Mouse (Mus musculus) retina, embryonic 14.5 days (tissue): ENCODE measurements at regions not wholly inside any gene's neighbourhood (a gene's known extent, or its start where the extent isn't known, plus 50 kb on each side); places are given as distances from the start of the nearest gene placed in this dataset.

Experiments used
- DNase-seq: peaks from one replicate; pipeline ENCODE4 v3.0.0-alpha.2; 2015; ENCODE audit warnings: low spot score

DNA sequence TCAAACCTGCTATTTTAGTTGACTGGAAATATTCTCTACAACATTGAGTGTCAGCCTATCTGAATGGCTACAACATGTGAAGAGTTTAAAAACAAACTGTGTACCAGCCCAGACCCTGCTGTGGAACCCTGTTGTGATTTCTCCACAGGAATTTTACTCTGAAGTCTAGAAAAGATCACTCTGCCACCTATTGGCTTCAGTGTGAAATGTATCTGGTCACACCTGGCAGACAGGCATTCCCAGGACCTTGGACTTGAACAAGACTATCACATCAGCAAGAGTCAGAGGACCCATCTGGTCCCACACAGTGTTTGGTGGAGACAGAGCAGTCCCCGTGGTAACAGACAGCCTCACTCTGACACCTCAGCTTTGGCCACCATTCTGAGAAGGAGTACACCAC lies 311.3 kb upstream of the Runx1 start:
- no peak for DNase-seq

- no peak for DNase-seq
Observed at GRCm38 (mm10) chr16:93131404-93131803, 305.5 kb upstream of the Runx1 start.

DNA sequence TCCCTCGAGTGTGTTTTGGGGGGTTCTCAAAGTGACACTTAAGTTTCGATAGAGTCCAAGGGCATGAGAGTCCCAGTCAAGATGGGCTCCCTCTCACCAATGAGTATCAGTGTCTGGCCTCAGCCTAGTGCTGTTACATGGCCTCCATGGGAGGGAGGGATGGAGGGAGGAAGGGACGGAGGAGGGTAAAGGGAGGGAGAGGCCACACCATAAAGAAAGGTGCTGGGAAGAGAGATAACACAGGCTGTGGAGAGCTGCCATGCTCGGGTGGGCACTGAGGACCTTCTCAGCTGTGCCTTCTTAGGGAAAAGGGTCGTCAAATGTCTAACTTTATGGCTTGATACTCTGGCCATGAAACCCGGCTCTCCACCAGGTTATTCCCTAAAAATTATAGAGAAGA lies 304.7 kb upstream of the Runx1 start:
- DNase-seq, result no peak

GRCm38 (mm10) chr16:93123707-93124106 lies 297.8 kb upstream of the Runx1 start:
- no peak for DNase-seq

DNA sequence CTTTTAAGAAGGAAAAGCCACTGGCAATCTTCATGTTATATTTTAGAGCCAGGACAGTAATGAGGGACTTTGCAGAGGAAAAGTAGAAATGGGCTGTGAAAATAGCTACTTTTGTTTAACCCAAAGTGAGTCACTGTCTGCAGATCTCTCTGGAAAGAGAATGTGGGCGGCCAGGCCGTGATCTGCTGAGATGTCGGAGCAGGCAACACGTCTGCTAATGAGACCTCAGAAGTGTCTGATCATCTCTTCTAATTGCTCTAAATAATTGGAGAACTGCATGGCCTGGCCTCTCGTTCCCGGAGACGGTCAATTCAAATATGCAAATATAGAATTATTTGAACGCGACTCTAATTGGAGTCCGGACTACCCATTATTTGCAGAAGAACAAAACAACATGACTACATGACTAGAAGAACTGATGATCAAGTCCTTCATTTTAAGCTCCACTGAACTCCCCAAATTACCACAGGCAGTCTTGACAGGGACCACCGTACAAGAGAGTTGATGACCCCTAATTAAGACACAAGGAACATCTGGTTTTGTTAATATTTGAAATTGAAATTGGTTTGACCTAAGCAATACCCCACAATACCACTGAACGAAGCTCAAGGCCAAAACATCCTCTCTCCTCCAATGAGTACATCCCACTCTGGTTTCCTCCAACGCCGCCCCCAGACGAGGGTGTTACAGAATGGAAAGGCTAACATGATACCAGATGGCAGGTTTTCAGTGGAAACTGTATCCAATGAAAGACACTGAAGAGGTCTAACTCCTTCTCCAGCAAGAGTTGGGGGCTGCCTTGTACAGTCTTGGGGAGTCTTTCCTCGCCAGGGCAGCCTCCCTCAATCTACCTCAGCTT lies 290.4 kb upstream of the Runx1 start:
- peak; percentile 81 for DNase-seq

- DNase-seq, result no peak
Observed at GRCm38 (mm10) chr16:93110912-93111311, 285.0 kb upstream of the Runx1 start.

GRCm38 (mm10) chr16:93110451-93110850 lies 284.5 kb upstream of the Runx1 start:
- no peak for DNase-seq

GRCm38 (mm10) chr16:93109683-93110407 lies 283.9 kb upstream of the Runx1 start:
- DNase-seq, result no peak

DNA sequence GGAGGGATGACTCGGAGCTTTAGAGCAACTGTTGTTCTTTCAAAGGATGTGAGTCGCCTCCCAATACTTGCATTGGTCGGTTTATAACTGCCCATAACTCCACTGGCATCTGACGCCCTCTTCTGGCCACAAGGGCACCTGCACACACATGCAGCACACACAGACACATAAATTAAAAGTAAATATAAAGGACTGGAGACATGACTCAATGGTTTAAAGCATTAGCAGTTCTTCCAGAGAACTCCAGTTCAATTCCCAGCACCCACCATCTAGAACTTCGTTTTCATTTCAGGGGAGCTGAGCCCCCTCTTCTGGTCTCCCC lies 281.5 kb upstream of the Runx1 start:
- DNase-seq, result no peak

GRCm38 (mm10) chr16:93106811-93107523 lies 281.0 kb upstream of the Runx1 start:
- DNase-seq, result no peak

DNA sequence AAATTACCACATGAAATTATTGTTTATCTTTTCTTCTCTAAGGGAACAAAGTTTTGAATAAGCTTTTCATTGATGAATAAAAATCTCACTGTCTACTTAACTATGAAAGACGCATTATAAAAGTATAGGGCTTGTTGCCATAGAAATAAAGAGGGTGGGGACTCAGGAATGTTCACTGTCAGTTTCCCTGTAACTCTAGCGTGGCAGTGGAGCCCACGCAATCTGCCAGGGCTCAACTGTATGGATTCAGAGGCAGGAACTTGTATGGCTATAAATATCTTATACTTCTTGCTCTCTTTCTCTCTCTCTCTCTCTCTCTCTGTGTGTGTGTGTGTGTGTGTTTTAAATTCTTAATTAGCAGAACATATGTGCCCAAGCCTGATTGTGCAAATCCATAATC lies 276.2 kb upstream of the Runx1 start:
- DNase-seq, result no peak

DNA sequence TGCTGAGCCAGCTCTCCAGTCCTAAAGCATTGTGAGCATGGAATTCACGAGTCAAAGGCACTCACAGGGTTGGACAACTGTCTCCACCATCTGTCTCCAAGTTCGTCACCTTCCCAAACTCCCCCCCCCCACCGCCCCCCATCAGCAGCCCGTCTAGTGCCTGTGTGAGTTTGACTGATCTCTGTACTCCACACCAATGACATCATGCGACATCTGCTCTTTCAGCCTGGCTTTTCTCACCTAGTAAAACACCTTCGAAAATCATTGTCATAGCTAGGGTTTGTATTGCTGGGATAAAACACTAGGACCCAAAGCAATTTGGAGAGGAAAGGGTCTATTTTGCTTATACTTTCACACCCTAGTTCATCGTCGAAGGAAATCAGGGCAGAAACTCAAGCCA lies 272.1 kb upstream of the Runx1 start:
- no peak for DNase-seq

DNA sequence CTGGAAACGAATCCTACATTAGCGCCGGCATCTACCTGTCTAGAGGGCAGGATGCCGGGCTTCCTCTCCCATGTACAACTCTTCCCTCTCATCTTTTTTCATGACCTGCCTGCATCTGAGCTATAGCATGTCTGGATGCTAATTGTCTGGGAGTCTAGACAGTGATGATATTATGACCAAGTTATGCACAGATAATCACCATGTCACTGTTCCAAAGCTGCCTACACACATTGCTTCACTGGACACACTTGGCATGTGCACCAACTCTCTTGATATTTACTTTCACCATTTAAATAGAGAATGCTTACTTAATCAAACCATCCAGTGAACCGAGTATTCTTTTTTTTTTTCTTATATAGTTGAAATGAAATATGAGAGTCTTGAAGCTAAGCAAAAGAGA lies 270.2 kb upstream of the Runx1 start:
- no peak for DNase-seq

DNA sequence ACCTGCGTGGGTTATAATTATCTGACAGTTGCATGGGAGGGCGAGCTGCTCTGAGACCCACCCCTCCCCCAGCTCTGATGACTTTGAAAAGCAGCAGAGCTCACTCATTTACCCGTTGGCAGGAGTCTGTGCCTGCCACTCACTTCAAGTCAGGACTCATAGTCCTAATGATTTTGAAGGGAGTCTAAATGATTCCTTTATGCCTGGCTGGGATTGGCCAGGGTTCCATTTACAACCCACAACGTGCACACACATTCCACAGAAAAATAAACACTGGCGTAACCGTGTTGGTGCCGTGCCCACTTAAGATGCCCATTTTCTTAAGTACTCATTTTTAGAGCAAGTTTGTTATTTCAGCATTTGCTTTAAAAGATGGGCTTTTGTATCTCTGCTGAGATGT lies 266.8 kb upstream of the Runx1 start:
- no peak for DNase-seq

DNA sequence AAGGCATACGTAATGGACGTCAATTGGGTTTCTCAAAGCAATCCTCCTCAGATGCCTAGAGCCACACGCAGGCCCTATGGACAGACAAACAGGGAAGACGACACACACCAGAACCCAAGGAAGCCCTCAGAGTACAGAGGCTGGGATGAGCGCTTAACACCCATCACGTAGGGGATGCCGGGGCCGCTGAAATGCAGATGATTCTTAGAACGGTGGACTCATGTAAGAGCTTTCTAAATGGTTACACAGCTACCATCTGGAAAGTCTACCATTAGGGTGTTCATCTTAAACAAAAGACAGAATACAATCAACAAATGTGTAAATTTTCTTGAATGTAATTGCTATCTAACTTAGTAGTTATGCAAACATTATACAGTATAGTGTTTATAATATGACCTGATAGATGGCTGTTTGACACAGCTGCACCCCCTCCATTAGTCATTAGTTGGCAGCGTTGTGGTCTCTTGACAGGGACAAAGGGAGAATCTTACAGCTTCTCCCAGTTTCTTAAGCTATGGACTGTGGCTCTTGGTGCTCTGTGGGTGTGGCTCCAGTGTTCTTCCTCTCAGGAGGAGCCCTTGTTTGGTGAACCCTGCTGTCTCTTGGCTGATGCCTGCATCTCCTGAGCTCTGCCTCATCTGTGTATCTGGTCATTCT lies 259.4 kb upstream of the Runx1 start:
- DNase-seq, result no peak

DNA sequence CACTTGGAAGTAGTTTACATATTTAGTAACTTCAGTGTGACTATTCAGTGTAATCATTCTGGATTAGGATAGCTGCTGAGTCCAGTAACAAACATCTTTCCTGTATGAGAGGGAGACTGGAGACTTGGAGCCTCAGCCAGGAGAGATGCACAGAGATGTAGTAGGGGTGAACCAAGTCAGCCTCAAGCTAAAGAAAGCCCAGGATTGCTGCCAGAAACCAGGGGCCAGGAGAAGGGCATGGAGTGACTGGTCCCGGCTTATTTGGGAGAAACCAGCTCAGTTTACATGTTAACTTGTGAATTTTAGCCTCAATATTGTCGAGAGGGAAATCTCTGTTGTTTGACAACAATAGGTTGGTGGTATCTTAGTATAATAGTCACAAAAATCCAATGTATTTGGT lies 257.8 kb upstream of the Runx1 start:
- DNase-seq, result no peak

DNA sequence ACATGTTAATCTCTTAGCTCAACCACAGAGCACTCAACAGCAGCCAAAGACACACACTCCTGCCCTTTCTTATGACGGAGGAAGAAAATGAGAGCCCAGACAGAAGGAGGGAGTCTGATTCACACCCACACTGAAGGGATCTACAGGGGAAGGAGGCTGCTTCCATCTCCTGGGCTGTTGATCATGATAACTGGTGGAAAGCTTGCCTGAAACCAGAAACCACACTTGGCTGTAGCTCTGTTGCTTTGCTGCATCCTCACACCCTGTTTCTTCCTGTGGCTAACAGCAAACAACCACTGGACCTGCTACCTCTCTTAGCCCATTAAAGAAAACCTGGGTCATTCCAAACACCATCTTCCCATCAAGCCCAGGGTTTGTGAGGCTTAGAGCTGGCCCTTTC lies 257.2 kb upstream of the Runx1 start:
- DNase-seq, result no peak

- DNase-seq, result no peak
Observed at GRCm38 (mm10) chr16:93081533-93081932, 255.6 kb upstream of the Runx1 start.

DNA sequence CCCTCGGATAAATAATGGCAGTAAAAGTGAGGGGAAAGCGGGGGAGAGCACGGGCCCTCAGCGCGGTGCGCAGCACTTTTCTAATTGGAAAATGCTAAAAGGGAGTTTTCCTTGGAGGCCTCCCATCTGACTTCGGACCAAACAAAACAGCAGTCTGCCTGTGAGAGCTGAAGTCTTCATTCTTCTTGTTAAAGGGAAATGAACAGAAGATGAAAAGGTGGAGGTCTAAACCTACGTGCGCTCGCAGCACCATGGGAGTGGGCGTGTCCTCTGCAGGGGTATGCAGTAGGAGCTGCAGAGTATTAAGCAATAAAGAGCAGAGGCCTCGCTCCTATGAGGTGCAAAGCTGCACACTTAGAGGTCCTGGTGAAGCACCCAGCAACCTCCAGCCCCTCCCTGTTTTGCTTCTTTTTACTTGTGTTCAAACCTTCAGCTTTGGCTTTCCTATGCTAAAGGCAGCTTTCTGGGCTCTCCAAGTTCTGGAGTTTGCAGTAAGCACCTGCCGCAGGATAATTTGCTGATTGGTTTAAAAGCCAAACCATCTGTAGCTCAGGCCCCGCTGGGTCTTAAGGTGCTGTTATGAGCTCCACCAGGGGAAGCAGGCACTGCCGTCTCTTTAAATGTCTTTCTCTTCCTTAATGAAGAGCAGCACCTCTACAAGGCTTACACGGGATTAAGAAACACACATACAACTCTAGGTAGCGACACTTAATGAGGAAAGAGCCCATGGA lies 253.9 kb upstream of the Runx1 start:
- DNase-seq, result no peak

DNA sequence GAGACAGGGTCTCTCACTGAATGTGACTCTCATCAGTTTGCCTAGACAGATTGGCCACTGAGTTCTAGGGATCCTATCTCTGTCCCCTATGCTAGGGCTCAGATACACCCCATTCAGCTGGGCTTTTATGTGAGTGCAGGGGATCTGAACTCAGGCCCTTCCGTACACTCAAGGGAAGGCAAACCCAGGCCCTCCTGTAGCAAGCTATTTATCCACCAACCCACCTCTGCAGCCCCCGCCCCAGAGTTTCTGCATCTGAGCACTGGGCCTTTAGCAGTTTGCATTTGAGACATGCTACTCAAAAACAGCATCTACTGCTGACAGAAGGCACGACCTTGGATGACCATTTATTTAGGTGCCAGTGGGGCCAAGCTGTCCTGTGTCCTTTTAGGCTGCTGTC lies 253.0 kb upstream of the Runx1 start:
- DNase-seq, result no peak

- no peak for DNase-seq
Observed at GRCm38 (mm10) chr16:93075488-93075887, 249.5 kb upstream of the Runx1 start.

DNA sequence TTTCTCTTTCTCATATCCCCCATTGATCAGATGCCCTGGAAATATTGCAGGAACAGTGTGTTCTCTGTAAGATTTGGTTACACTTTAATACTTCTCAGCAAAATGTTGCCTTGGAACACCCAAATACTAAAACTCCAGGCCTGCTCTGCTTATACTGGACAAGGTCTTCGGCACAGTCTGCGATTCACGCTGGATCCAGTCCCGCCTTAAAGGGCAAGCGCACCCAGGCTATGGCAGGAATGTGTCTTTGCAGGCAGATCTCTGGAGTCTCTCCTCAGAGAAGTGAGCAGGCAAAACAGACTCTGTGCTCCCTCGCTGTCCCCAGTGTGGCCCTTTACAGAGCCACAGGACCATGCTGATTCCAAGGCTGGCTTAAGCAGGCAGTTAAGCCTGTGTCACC lies 246.2 kb upstream of the Runx1 start:
- DNase-seq, result no peak
